Mouse (Mus musculus) heart, adult 10 weeks (tissue): Measurements from ENCODE around the gene Ubxn4. TPM values are rescaled to one million over a fixed set of nuclear protein-coding genes. Genes with fewer than 3 reads are reported as not detected.

Experiments used
- polyA plus RNA-seq: library from polyadenylated mRNA; stranded (reverse); fragments of 350-450 nt; fragmentation: Illumina TruSeq; extraction: RNeasy Lipid Tissue Mini Kit (QIAGEN cat#74804); gene quantifications from one replicate; pipeline ENCODE4 v1.2.3, GENCODE M21; 2014; ENCODE audit warnings: low read depth, low replicate concordance

Ubxn4 gene
- polyA plus RNA-seq = 40.2 TPM

DNA sequence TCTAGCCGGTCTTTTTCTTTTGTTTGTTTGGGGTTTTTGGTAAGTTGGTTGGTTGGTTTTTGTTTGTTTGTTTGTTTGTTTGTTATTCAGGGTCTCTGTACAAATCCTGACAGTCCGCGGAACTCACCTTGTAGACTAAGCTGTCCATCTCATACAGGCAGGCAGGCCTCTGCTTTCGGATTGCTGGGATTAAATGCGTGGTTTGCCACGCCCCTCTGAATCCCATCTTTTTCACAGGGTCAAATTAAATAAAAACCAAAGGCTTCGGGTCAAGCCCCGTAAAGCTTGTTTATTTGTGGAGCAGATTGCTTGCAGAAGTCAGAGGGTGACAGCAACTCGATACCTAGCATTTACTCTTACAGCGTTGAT, at the start of gene Ubxn4:
Ubxn4 (plus strand) TSS at position 338 of the 369 bp plus-strand sequence.

DNA sequence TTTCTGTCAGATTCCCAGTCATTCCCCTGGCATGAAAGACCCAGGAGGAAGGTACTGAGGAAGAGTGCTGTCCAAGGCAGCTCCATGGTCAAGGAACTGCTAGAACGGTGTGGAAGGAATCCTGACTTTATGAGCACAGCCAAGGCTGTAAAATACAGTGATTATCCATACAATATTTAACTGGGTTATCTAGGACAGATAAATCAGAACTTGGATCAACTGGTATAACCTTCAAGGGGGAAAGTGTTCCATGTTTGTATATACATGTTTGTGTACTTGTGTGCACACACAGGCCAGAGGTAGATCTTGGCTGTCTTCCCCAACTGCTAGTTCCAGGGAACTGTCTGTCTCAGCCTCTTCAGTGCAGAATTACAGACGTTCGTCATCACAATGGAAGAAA, 84.5 kb downstream of the Ubxn4 start, which contains the start of gene Lct:
Lct (minus strand) TSS at position 101 of the 400 bp plus-strand sequence.

Other genes starting within 250 kb of the Ubxn4 start
- gene Zranb3, start 140.9 kb upstream of the Ubxn4 start, polyA plus RNA-seq = 3.8 TPM
- gene R3hdm1, start 140.7 kb upstream of the Ubxn4 start, polyA plus RNA-seq = 52.1 TPM
- 0.31 TPM for gene Lct, start 84.4 kb downstream of the Ubxn4 start, polyA plus RNA-seq
- gene Mcm6, start 115.7 kb downstream of the Ubxn4 start, polyA plus RNA-seq = 5.7 TPM
- 82.5 TPM for gene Dars, start 173.4 kb downstream of the Ubxn4 start, polyA plus RNA-seq